Mouse (Mus musculus): ENCODE results near the gene Brs3. TPM values are rescaled to one million over a fixed set of nuclear protein-coding genes. Genes with fewer than 3 reads are reported as not detected.

The Brs3 gene
- not detected in 2 replicates for total RNA-seq (2015; ENCODE audit: low replicate concordance)
- total RNA-seq (2017; ENCODE audit: low replicate concordance) = not detected in 2 replicates

DNA sequence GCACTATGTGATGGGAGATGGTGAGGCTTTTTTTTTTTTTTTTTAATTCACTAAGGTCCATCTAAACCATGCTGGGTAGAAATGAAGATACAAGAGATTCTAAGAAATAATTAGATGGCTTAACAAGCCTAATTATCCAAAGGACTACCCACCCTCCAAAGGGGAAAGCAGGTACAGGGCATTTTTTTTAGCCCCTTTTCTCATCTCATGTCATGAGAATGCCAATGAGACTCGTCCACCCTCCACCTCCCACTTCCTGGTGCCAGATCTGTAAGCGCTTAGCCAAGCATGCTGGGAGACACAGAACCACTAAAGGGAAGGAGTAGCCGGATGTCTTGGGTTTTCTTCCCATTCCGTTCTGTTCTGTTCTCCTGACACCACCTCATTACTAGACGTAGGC lies at the start of gene Brs3:
Gene Brs3 (plus strand): TSS at position 301 of the 400 bp plus-strand sequence.
- no peak for ATAC-seq (replicated peaks; ENCODE audit: low FRiP score, poor library complexity, severe bottlenecking)

- no peak for ATAC-seq (replicated peaks; ENCODE audit: low FRiP score, poor library complexity, severe bottlenecking)
Measured at GRCm38 (mm10) chrX:57012891-57013290, 30.0 kb upstream of the Brs3 start.

GRCm38 (mm10) chrX:57043869-57044268 lies 995 bp downstream of the Brs3 start:
- ATAC-seq (replicated peaks; ENCODE audit: low FRiP score, poor library complexity, severe bottlenecking) = no peak

- peak; percentile 53 for ATAC-seq (replicated peaks; ENCODE audit: low FRiP score, poor library complexity, severe bottlenecking)
Measured at GRCm38 (mm10) chrX:57052848-57053173, 9.9 kb downstream of the Brs3 start.

GRCm38 (mm10) chrX:57053174-57053992 lies 10.5 kb downstream of the Brs3 start, which contains the start of gene Htatsf1:
TSS of gene Htatsf1 (plus strand) at chrX:57053583.
- peak; percentile 95 for ATAC-seq (replicated peaks; ENCODE audit: low FRiP score, poor library complexity, severe bottlenecking)

DNA sequence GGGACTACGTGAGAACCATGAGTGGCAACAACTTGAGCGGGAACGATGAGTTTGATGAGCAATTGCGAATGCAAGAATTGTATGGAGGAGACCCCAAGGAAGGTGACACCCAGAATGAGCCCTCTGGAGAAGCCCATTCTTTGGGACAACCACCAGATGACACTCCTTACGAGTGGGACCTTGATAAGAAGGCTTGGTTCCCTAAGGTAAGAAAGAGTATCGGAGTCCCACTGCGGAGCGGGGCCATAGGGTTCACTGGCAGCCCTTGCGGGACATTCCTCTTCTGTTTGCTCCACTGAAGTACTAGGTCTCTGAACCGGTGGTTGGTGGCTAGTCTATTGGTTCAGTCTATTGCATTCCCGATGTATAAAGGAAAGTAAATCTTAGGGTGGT lies 11.1 kb downstream of the Brs3 start:
- 0 out of 2 replicates have a peak, but pooled peaks have one; percentile 30 for ATAC-seq (replicated peaks; ENCODE audit: low FRiP score, poor library complexity, severe bottlenecking)

GRCm38 (mm10) chrX:57081496-57081895 lies 38.6 kb downstream of the Brs3 start:
- ATAC-seq (replicated peaks; ENCODE audit: low FRiP score, poor library complexity, severe bottlenecking) = no peak

- ATAC-seq (replicated peaks; ENCODE audit: low FRiP score, poor library complexity, severe bottlenecking) = no peak
Measured at GRCm38 (mm10) chrX:57087806-57088205, 44.9 kb downstream of the Brs3 start, which contains the start of gene Vgll1. TSS of gene Vgll1 (plus strand) at chrX:57088106.

Other genes starting within 250 kb of the Brs3 start
- 1.3 TPM in 1 of 2 replicates, not detected in the other for gene Map7d3, start 220.7 kb upstream of the Brs3 start, total RNA-seq (2015; ENCODE audit: low replicate concordance)
- 0.77 TPM in 1 of 2 replicates, not detected in the other for gene Map7d3, start 220.7 kb upstream of the Brs3 start, total RNA-seq (2017; ENCODE audit: low replicate concordance)
- not detected in 2 replicates for gene Adgrg4, start 172.9 kb upstream of the Brs3 start, total RNA-seq (2015; ENCODE audit: low replicate concordance)
- not detected in 2 replicates for gene Adgrg4, start 172.9 kb upstream of the Brs3 start, total RNA-seq (2017; ENCODE audit: low replicate concordance)
- 12.3 and 36.0 TPM in 2 replicates for gene Htatsf1, start 10.5 kb downstream of the Brs3 start, total RNA-seq (2015; ENCODE audit: low replicate concordance)
- gene Htatsf1, start 10.5 kb downstream of the Brs3 start, total RNA-seq (2017; ENCODE audit: low replicate concordance) = 24.4 and 37.4 TPM in 2 replicates
- gene Vgll1, start 45.0 kb downstream of the Brs3 start, total RNA-seq (2015; ENCODE audit: low replicate concordance) = not detected in 2 replicates
- gene Vgll1, start 45.0 kb downstream of the Brs3 start, total RNA-seq (2017; ENCODE audit: low replicate concordance) = not detected in 2 replicates
- gene Cd40lg, start 169.1 kb downstream of the Brs3 start, total RNA-seq (2015; ENCODE audit: low replicate concordance) = 1.4 TPM in 1 of 2 replicates, not detected in the other
- gene Cd40lg, start 169.1 kb downstream of the Brs3 start, total RNA-seq (2017; ENCODE audit: low replicate concordance) = 0.90 TPM in 1 of 2 replicates, not detected in the other

All from erythroid progenitor cell, adult 5-6 weeks (primary cell).